Mouse (Mus musculus): ENCODE results near the gene AI467606.

DNA sequence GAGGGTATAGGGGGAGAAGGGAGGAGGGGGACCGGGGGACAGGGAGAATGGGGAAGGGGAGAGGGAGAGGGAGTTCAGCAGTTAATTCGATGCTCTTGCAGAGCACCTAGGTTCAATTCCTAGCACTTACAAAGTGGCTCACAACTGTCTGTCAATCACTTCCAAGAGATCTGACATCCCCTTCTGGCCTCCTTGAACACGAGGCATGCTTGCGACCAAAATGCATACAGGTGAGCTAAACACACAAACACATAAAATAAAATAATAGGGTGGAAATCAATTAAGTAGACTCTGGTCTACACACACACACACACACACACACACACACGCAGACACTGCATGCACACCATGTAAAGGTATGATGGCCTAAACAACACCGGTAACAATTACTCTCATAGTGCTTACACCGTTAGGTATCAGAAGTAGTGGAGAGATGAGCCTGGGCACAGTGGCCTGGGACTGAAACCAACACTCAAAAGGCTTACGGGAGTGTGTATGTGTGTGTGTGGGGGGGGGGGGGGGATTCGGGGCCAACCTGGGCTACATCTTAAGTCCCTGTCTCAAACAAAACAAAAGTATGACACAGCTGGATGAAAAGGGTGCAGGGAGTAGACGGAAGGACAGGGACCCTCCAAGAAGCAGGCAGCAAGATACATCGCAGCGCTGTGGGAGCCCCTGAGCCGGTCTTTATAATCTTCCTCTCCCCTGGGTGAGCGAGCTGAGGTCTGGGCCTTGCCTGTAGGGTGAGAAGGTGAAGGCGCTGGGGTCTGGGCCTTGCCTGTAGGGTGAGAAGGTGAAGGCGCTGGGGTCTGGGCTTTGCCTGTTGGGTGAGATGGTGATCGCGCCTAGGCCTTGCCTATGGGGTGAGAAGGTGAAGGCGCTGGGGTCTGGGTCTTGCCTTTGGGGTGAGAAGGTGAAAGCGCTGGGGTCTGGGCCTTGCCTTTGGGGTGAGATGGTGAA, 725 bp upstream of the AI467606 start:
- TF ChIP-seq CTCF (IDR thresholded peaks at IDR 0.05; ENCODE audit: low read depth, low read length) (no peak), POLR2A (IDR thresholded peaks at IDR 0.05; ENCODE audit: extremely low read depth, insufficient read depth, low read length) (no peak)

Measured in liver, adult 2 months (tissue).